Mouse (Mus musculus) left cerebral cortex, postnatal 10 days (tissue): Measurements from ENCODE around the gene Slc39a1. TPM values are rescaled to one million over a fixed set of nuclear protein-coding genes. Genes with fewer than 3 reads are reported as not detected.

ENCODE experiments used
- DNase-seq, 2 experiments: peaks; one replicate each; pipeline ENCODE4 v3.0.0; 2021 to 2022; ENCODE audit warnings: low spot score in 2 of 2, mixed read lengths in 1 of 2; ENCODE audit errors: extremely low spot score in 1 of 2
- intact Hi-C: fragments of 180-260 bp; cut with DNase I; formaldehyde crosslinking; loops from one replicate; pipeline ENCODE4 v1.15.1; 2025
- total RNA-seq, 2 experiments: library from RNA; stranded (reverse); gene quantifications; 2 replicates each; pipeline ENCODE4 v1.2.3; 2021

The Slc39a1 gene
- total RNA-seq, 2 experiments from 2014 or later: 47.7 to 49.0 TPM

DNA sequence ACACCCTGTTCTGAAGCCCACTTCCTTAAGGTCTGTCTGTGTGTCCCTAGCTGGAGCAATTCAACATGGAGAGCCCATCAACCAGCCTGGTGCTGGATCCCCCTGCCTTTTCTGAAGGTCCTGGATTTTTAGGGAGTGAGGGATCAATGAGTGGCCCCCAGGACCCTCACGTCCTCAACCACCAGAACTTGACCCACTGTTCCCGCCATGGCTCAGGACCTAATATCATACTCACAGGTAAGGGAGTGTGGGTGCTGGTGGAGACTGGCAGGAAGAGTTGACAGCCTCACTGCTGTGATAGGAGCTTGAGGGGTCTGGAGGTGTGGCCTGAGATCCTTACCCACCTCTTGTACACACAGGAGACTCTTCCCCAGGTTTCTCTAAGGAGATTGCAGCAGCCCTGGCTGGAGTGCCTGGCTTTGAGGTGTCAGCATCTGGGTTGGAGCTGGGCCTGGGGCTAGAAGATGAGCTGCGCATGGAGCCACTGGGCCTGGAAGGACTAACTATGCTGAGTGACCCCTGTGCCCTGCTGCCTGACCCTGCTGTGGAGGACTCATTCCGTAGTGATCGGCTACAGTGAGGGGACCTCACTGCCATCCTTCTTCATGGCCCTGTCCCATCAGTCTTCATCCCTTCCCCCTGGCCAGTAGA lies 15.3 kb downstream of the Slc39a1 start:
- DNase-seq: no peak
- intact Hi-C loops: no loop called here

DNA sequence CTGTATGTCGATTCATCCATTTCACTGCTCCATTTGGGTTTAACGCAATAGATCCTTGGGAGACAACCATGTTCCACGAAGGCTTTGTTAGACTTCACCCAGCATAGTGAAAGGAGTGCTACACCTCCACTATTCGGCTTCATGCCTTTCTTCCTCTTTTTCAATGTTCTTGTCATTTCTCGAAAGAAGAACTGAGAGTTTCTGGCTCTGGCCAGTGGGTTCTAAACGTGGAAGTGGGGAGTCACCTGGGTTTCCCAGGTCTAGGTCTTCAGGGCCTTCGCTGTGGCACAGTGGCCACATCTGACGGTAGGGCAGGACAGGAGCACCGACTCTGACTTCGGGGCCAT lies 16.7 kb downstream of the Slc39a1 start:
- intact Hi-C loops: loop anchor here (5.0 kb wide), 2 partner anchors 88 to 108 kb away; no protein-coding TSS in a partner anchor
- DNase-seq: no peak

DNA sequence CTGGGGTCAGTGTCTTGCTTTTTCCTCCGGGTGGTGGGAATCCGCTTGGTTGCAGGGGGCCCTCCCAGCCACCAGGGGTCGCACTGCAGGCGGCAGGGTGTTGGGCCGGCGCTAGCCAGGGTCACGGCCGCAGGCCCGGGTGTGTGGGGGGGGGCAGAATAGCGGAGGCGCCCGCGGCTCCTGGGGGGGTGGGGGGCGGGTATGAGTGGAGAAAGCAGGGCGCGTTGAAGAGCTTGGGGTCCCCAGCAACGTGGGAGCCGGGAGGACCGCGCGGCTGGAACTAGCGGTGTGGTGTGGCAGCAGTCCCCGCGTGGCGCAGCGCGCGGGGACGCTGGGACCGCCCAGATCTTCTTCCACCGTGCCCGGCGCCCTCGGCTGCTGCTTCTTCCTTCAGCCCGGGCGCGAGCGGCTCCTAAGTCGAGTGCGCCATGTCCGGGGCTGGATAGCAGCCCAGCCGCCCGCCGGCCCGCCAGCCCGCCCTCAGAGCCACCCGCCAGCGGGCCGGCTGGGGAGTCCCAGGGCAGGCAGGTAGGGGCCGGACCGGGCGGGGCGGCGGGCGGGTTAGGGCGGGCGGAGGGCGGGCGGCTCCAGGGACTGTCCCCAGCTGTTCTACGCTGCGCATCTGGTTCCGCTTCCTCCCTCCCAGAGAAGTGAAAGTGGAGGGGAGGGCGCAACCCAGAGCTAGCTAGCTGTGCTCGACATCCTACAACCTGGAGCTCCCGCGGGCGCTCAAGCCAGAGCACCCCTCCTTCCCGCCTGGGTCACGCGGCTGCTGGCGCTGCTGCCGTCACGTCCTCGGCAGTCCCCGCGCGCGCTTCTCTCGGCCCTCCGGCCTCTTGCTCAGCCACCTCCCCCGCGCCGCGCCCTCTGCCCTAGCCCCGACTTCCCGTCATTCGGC lies 17.3 kb downstream of the Slc39a1 start, which contains the start of gene Dennd4b:
Gene Dennd4b (plus strand): TSS at position 152 of the 898 bp plus-strand sequence.
- peak; percentile 74 to 95 for DNase-seq
- intact Hi-C loops: loop anchor here (5.0 kb wide), 2 partner anchors 87 to 107 kb away; no protein-coding TSS in a partner anchor

- intact Hi-C loops: loop anchor here (5.0 kb wide), 2 partner anchors 86 to 106 kb away; no protein-coding TSS in a partner anchor
- DNase-seq: no peak
Observed at GRCm38 (mm10) chr3:90265932-90266741, 18.2 kb downstream of the Slc39a1 start.

GRCm38 (mm10) chr3:90266901-90267775 lies 19.2 kb downstream of the Slc39a1 start:
- DNase-seq: no peak
- intact Hi-C loops: loop anchor here (5.0 kb wide), 2 partner anchors 85 to 105 kb away; no protein-coding TSS in a partner anchor

- DNase-seq: no peak
- intact Hi-C loops: loop anchor here (5.0 kb wide), 2 partner anchors 84 to 104 kb away; no protein-coding TSS in a partner anchor
Observed at GRCm38 (mm10) chr3:90268190-90268589, 20.2 kb downstream of the Slc39a1 start.

GRCm38 (mm10) chr3:90268971-90269370 lies 21.0 kb downstream of the Slc39a1 start:
- DNase-seq: no peak
- intact Hi-C loops: loop anchor here (5.0 kb wide), 2 partner anchors 83 to 103 kb away; no protein-coding TSS in a partner anchor

GRCm38 (mm10) chr3:90270784-90271183 lies 22.8 kb downstream of the Slc39a1 start:
- no peak for DNase-seq
- intact Hi-C loops: no loop called here

DNA sequence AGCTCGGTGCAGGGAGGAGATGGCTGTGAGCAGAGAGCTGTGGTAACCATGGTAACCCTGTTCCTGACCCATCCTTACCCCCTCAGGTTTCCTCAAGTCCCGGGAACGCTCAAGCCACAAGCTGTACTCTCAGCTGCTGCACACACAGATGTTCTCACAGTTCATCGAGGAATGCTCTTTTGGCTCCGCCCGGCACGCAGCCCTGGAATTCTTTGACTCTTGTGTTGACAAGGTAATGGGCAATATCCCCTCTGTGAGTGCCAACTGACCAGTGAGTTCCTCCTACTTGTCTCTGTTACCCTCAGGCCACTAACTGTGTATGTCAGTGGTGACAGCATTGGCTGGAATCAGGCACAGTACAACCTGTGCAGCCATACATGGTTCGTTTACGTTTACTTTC lies 24.2 kb downstream of the Slc39a1 start:
- no peak for DNase-seq
- intact Hi-C loops: no loop called here

DNA sequence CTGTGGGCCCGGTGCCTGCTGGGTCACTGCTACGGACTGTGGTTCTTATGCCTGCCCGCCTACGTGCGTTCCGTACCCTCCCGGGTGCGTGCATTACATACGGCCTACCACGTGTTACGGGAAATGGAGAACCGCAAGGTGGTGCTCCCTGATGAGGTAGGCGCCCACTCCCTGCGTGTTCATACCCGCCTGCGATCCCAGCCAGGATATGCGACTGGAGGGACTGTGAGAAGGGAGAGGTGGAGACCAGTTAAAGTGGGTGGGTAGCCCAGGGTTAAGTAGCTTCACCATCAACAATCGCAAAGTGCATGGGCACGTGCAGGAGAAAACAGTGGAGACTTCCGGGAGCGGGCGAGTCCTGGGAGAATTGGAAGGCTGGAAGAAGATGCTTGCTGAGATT lies 25.9 kb downstream of the Slc39a1 start:
- DNase-seq: no peak
- intact Hi-C loops: no loop called here

DNA sequence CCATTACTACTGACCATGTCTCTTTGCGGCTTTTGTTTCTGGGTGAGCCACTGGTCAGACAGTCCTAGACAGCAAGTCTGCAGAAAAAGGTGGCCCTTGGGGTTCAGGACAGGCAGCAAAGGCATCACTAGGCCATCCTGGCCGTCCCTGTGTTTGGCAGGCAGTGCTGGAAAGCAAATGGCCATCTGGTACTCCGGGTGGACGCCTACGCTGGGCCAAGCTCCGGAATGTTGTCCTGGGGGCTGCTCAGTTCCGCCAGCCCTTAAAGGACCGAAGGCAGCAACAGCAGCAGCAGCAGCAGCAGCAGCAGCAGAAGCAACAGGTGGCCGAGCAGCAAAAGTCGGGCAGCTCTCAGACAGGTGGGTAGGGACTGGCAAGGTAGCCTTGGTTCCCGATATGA lies 27.3 kb downstream of the Slc39a1 start:
- intact Hi-C loops: no loop called here

DNA sequence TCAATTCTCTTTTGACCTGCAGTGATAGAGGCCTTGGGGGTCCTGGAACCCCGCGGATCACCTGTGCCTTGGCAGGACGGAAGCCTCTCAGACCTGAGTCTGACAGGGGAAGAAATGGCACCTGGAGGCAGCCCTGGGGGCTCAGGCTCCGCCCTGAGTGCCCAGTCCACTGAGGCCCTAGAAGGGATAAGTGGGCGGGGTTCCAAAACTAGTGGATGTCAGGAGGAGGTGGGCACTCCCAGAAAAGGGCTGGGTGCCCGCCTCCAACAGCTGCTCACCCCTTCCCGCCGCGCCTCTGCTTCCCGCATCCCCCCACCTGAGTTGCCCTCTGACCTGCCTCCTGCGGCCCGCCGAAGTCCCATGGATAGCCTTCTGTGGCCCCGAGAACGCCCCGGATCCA lies 28.9 kb downstream of the Slc39a1 start:
- intact Hi-C loops: no loop called here
- no peak for DNase-seq

More for the DNA sequence above, 27.3 kb downstream of the Slc39a1 start:
- DNase-seq: no peak

GRCm38 (mm10) chr3:90277793-90278192 lies 29.8 kb downstream of the Slc39a1 start:
- no peak for DNase-seq
- intact Hi-C loops: no loop called here

DNA sequence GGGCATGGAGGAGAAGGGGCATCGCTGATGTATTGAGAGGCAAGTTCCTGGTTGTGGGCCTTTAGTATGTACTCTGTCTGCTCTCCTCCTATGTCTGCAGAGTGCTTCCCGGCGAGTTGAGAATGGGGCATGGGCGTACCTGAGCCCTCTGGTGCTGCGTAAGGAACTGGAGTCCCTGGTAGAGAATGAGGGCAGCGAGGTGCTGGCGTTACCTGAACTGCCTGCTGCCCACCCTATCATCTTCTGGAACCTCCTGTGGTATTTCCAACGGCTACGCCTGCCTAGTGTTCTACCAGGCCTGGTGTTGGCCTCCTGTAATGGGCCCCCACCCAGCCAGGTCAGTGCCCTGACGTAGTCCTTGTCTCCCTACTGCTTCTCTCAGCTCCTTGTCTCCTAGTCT lies 30.2 kb downstream of the Slc39a1 start:
- no peak for DNase-seq
- intact Hi-C loops: no loop called here

GRCm38 (mm10) chr3:90279216-90279615 lies 31.2 kb downstream of the Slc39a1 start:
- intact Hi-C loops: no loop called here
- no peak for DNase-seq

GRCm38 (mm10) chr3:90279743-90280142 lies 31.8 kb downstream of the Slc39a1 start:
- intact Hi-C loops: no loop called here
- DNase-seq: no peak

GRCm38 (mm10) chr3:90280708-90281107 lies 32.7 kb downstream of the Slc39a1 start:
- intact Hi-C loops: no loop called here
- DNase-seq: no peak

DNA sequence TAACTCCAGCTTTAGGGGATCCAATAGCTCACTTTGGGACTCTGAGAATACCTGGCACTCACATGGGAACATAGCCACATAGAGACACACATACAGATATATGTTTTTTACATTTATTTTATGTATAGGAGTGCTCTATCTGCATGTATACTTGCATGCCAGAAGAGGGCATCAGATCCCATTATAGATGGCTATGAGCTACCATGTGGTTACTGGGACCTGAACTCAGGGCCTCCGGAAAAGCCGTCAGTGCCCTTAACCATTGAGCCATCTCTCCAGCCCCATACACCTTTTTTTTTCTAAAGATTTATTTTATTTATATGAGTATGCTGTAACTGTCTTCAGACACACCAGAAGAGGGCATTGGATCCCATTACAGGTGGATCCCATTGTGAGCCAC lies 36.2 kb downstream of the Slc39a1 start:
- intact Hi-C loops: no loop called here
- DNase-seq: no peak
